Mouse (Mus musculus): ENCODE results near the gene Ugt2b38.
"Not testable (repeated sequence)": the region's sequence is repeated elsewhere in the genome, so short reads cannot be mapped to it uniquely, and the experiment has no call there.

DNA sequence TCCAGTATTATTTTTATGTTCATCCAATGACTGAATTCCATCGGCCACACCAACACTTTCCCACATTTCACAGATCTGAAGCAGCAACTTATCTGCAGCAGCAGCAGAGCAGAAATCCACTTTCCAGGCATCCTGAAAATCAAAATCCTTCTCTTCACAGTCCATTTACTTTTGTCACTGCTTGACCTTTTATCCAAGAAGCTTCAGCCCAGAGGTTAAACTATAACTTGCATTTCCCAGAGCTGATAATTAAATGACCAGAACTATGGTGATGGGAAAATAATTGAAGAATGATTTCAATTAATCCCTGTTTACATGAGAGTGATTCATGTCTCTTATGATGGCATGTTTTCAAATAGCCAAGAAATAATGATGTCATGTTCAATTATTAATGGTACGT is at the start of gene Ugt2b38:
- not testable (repeated sequence) for TF ChIP-seq GATA1 (IDR thresholded peaks at IDR 0.05; ENCODE audit: borderline replicate concordance, low read length); FLI1 (IDR thresholded peaks at IDR 0.05; ENCODE audit: low read length)
